Mouse (Mus musculus) embryonic fibroblast, embryonic 13.5 days (primary cell): ENCODE data around the gene Rps6kb1.

Experiments
- CTCF ChIP-seq: IDR thresholded peaks from 2 replicates; pipeline ENCODE4 v1.5.1; 2011; ENCODE audit warnings: mild to moderate bottlenecking, control low read depth, low read length, moderate library complexity, borderline replicate concordance; ENCODE audit not compliant: insufficient read depth
- POLR2A ChIP-seq: IDR thresholded peaks from 2 replicates; pipeline ENCODE4 v1.6.1; 2011; ENCODE audit warnings: low read depth, mild to moderate bottlenecking, control low read depth, low read length, moderate library complexity

DNA sequence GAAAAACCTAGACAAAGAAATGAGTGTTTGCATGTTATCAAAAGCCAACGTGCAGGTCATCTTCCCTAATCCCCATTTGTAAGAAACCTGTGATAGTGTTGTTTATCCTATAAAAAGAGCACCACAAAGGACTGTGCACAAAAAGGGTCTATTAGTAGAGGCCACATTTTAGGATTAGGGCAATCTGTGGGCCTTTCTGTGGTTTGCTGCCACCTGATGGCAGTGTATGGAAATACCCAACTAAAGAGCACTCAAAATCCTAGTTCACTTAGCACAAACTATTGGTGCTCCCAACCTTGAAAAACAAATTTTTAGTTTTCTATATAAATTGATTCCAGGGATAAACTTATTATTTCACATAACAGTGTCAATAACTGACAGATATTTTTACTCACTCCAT lies 11.8 kb downstream of the Rps6kb1 start:
- TF ChIP-seq POLR2A (no peak), CTCF (no peak)
